Mouse (Mus musculus) ovary, postnatal 36 days (tissue): ENCODE measurements around the gene Abcf1.
"Not testable (repeated sequence)": the region's sequence is repeated elsewhere in the genome, so short reads cannot be mapped to it uniquely, and the experiment has no call there.

Experiments
- DNase-seq: peaks from one replicate; pipeline ENCODE4 v3.0.0; 2022; ENCODE audit warnings: low spot score, mixed read lengths

Abcf1 gene

DNA sequence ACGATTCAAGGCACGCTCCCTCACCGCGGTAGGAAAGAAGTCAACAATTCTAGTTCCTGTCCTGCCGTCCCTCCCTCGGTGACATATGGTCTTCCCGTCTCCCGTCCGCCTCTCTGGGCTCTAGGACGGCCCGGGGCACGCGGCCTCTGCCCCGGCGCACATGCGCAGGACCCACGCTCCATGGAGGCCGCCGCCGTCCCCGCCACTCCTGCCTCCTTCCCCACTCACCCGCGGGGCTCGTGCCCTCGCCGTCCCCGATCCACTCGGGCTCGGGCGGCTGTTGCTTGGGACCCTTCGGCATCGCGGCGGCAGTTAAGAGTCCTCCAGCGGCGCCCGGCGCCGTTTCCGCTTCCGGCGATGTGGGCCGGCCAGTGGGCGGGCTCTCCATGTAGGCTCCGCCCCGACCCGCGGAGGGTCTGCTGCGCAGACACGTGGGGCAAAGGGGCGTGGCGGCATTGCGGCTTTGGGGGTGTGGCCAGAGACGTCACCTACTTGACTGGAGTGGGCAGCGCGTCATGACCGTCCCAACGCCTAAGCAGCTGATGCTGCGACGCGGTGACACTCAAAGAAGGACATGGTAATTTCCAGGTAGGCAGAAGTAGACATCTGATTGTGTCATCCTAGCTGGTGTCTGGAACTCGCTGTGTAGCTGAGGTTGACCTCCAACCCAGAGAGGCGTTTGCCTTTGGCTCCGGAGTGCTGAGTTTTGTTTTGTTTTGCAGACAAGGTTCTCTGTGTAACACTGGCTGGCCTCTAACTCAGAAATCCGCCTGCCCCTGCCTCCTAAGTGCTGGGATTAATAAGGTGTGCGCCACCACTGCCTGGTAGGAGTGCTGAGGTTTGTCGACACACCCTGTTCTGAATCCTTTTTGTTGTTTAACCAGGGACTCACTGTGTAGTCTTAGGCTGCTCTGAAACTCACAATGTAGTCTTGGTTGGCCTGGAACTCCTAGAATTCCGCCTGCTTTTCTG is at the start of gene Abcf1:
Gene Abcf1 (minus strand): TSS at position 344 of the 972 bp plus-strand sequence.
- DNase-seq = peak; percentile 99

DNA sequence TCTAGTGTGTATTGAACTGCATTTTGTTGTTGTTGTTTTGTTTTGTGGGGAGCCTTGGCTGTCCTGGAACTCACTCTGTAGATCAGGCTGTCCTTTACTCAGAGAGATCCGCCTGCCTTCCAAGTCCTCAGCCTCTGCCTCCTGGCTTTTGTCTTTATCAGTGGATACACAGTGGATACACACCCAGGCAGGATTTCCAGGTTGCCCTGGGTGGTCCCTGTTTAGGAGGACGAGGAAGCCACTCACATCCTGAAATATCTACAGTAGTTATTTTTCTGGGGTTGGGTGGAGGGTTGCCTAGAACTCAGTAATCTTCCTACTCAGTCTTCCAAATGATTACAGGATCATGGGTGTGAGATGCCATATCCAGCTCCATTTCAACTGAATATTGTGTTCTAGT is 49.4 kb upstream of the Abcf1 start:
- no peak for DNase-seq

DNA sequence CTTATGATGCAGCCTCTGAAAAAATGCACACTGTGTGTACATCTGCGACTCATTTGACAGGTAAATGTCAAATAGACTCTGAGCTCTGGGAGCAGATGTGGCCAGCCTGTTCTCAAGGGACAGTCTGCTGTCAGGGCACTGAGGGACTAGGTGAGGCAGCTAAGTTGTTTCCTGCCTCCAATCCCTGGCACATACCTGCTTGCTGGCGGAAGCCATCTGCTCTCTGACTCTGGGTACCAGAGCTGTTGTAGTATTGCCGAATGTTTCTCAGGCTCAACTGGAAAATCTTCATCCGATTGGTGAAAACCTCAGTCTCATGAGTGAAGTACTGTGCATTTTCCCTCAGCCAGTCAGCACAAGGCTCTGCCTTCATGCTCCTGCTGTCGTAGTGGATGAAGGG is 47.5 kb upstream of the Abcf1 start:
- no peak for DNase-seq

DNA sequence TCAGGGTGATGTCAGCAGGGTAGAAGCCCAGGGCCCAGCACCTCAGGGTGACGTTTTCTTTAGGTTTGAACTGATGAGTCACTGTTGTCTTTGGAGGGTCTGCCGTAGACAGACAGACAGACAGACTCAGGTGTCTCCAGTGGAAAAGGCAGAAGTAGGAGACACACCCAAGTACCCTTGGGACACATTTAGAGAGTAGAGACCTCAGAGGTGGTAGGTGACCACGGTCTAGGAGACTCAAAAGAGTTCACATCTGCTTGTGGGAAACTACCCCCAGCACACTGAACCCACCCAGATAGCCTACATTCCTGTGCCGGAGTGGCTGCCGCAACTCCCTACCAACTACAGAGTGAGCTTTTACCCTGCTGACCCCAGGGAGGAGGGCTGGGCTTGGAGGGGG is 45.4 kb upstream of the Abcf1 start:
- DNase-seq = no peak

DNA sequence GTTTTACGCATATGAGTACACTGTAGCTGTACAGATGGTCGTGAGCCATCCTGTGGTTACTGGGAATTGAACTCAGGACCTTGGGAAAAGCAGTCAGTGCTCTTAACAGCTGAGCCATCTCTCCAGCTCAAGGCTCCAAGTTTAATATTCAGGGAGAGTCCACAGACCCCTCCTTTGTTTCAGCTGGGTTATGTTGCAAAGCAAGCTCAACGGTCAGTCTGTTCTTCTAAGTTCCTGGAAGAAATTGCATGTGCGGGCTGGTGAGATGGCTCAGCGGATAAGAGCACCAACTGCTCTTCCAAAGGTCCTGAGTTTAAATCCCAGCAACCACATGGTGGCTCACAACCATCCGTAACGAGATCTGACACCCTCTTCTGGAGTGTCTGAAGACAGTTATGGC is 34.8 kb upstream of the Abcf1 start:
- not testable (repeated sequence) for DNase-seq

DNA sequence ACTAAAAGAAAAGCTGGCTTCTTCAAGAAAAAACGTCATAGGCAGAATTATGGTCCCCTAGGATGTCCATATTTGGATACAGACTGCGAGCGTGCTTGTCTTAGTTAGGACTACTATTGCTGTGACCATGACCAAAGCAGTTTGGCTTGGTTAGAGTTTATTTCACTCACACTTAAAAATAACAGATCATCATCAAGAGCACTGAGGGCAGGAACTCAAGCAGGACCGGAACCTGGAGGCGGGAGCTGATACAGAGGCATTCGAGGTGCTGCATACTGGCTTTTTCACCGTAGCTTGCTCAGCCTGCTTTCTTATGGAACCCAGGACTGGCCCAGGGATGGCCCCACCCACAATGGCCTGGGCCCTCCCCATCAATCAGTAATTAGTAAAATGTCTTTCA is 33.8 kb upstream of the Abcf1 start:
- no peak for DNase-seq

DNA sequence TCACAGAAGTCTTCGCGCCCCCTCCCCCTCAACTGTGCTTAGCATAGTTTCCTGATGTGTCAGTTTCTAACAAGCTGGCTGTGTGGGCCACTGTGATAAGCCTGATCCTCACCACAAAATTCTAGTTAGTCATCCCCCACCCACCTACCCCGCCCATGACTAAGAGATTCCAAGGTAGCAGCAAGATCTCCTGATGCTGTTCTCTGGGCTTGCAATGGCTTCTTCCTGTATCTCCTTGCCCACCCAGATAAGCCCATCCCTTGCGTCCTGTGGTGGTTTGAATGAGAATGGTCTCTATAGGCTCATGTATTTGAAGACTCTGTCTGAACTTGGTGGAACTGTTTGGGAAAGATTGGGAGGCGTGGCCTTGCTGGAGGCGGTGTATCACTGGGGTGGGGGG is 32.4 kb upstream of the Abcf1 start:
- DNase-seq = no peak

DNA sequence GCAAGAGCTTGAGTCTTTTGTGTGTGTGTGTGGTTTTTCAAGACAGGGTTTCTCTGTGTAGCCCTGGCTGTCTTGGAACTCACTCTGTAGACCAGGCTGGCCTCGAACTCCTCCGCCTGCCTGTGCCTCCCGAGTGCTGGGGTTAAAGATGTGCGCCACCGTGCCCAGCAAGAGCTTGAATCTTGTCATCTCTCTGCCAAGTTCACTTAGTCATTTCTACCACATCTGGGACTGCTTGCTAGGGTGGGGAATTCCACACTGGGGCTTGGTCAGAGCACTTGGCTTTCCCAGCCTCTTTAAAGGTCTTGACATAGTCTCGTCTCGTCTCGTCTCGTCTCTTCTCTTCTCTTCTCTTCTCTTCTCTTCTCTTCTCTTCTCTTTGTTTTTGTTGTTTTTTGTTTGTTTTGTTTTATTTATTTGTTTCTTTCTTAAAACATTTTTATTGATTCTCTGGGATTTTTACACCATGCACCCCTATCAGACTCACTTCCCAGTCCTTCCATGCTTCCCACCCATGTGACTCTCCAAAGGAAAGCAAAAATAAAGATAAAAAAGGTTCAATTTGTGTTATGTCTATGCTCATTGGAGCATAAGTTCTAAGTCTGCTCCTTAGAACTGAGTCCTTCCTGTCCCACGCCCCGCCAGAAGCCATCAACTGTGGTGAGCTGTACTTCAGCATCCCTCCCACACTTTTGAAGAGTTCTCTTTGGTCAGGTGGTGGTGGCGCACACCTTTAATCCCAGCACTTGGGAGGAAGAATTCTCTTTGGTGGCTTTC is 31.7 kb upstream of the Abcf1 start:
- DNase-seq = no peak

DNA sequence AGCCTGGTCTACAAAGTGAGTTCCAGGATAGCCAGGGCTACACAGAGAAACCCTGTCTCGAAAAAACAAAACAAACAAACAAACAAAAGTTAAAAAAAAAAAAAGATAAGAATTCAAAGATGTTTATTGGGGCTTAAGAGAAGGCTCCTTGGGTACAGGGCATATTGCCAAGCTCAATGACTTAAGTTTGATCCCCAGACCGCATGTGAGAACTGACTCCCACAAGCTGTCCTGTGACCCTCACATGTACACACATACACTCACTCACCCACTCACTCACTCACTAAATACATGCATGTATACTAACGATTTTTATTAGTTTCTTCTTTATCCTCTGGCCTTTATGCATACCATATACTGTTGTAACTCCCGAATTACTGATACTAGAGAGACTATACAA is 30.8 kb upstream of the Abcf1 start:
- no peak for DNase-seq

DNA sequence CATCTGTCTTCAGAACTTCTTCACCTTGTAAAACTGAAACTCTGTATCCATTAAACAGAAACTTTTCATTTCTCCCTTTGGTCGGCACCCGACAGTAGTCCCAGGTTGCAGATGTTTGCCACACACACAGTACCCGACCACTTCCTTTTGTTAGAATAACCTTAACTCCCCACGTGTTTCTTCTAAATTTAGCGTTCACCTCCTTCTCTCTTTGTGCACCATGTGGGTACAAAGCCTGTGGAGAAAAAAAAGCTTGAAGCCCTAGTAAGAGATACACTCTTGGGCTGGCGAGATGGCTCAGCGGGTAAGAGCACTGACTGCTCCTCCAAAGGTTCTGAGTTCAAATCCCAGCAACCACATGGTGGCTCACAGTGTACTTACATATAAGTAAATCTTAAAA is 29.8 kb upstream of the Abcf1 start:
- no peak for DNase-seq

DNA sequence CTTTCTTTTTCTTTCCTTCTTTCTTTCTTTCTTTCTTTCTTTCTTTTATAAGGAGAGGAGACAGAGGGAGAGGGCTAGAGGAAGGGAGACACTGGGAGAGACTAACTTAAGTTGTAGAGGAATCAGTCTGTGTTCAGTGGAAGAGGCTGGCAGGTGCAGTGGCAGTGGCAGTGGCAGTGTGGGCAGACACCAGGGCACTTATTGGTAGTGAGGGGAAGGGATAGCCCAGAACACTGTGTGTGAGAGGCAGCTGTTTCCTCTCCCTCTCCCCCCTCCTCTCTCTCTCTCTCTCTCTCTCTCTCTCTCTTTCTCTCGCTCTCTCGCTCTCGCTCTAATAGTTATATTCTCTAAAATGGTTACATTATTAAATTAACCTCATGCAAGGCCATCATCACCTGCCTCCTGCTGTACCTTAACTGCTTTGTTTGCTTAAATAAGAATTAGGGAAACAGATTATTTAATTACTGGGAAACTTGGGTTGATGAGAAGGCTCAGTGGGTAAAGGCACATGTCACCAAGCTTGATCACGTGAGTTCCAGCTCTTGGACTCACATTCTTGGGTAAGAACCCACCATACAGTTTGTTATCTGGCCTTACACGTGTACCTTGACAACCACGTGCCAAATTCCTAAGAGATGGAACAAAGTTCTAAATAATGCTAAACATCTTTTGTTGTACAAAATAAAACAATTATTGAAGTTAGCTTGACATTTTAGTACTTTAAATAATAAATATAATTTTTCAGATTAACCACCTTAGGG is 29.2 kb upstream of the Abcf1 start:
- no peak for DNase-seq

DNA sequence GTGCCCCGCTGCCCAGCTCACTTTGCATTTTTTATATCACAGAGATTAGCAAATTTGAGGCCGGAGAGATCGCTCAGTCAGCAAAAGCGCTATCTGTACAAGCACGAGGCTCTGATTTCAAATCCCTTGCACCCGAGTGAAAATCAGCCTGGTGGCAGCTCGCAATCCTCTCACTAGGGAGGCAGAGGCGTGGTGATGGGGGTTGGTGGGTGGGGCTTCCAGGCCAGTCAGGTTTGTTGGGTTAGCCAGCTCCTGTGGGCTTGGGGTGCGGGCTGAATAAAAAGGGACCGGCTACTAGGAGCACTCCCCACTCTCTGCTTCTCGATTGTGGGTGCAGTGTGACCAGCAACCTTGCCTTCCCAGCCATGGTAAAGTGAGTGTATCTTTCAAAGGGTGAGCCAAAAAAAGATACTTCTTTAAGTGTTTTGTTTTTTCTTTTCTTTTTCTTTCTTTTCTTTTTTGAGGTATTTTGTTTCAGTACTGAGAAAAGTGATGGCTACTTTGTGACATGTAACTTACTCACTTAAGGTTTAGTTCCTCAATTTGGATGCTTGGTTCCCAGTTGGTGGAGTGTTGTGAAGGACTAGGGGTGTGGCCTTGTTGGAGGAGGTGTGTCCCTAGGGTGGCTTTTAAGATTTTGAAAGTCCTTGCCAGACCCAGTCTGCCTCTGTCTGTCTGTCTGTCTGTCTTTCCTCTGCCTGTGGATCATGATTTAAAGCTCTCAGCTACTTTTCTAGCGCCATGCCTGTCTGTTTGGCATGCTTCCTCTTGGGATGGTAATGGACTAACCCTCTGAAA is 28.4 kb upstream of the Abcf1 start:
- DNase-seq = no peak

DNA sequence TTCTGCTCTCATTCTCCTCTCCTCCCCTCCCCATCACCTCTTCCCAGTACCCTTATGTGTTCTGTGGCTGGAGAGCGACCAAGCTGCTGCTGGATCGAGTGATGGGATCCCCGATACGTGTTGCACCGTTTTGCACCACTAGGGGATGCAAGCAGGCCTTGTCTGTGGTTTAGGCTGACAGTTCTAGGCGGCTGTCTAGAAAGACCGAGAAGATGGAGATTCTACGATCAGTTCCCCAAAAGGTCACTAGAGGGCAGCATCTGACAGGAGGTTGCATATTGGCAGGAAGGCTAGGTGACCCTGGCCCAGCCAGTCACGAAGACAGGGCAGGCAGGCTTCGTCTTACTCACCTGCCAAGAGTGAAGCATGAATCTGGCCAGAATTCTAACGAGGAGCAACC is 27.4 kb upstream of the Abcf1 start:
- DNase-seq = peak; percentile 89

DNA sequence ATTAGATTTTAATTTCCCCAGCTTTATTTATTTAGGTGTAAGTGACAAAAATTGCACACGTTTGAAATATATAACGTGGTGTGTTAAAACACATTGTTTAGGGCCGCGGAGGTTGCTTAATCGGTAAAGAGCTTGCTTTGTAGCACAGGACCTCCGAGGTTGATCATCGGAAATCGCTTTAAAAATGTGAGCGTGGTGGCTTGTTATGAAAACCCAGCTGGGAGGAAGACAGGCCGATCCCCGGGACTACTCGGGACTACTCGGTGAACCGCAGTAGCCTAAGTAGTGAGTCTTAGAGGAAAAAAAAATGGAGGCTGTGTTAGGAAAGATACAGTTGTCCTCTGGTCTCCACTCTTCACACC is 25.3 kb upstream of the Abcf1 start:
- no peak for DNase-seq

DNA sequence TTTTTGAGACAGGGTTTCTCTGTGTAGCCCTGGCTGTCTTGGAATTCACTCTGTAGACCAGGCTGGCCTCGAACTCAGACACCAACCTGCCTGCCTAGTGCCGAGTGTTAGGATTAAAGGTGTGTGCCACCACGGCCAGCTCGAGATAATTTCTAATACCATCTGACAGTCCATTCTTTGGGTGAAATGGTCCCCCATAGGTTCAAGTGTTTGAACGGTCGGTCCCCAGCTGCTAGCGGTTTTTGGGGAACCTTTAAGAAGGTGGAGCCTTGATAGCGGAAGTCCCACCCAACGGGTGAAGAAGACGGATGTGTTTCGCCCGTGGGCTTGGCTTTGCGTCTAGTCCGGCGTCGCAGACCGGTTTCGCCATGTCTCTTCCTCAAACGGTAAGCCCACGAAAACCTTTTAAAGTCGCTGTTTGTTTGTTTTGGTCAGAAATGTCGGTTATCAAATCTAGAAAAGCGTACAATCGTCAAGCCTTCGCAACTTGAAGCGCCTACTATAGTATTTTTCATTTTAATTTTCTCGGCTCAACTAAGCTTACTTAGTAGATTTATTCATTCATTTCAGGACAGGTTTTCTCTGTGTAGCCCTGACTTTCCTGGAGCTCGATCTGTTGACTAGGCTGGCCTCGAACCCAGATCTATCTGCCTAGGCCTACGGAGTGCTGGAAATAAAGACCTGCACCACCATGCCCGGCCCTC is 24.8 kb upstream of the Abcf1 start:
- DNase-seq = peak; percentile 73

DNA sequence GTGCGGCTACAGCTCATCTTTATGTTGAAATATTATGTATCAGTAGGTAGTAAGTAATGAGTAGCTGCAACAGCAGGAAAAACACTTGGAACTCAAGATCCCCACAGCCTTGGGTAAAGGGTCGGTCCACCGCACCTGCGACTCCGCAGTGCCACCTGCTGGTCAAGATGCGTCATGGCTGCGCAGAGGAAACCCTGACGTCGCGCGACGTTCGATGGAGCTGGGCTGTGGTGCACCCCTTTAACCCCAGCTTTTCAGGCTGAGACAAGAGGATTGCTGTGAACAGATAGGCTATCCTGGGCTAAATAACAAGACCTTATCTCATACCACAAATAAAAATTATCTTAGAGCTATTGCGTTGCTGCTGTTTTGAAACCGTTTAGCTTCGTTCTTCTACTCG is 24.1 kb upstream of the Abcf1 start:
- DNase-seq = peak; percentile 77

DNA sequence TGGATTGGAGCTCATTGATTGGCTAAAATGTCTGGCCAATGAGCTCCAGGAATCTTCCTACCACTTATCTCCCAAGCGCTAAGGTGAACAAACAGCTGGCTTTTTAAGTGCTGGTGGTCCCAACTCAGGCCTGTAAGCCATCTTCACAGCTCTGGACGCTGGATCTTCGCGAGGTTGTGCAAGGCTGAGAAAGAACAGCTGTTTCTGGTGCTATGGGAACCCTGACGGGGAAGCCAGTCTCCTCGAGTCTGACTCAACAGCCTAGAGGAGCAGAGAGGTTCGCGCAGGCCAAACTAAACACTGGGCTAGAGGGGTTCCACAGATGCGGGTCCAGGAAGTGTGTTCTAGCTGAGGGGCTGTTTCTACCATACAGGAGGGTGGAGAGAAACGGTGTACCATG is 22.2 kb upstream of the Abcf1 start:
- no peak for DNase-seq

DNA sequence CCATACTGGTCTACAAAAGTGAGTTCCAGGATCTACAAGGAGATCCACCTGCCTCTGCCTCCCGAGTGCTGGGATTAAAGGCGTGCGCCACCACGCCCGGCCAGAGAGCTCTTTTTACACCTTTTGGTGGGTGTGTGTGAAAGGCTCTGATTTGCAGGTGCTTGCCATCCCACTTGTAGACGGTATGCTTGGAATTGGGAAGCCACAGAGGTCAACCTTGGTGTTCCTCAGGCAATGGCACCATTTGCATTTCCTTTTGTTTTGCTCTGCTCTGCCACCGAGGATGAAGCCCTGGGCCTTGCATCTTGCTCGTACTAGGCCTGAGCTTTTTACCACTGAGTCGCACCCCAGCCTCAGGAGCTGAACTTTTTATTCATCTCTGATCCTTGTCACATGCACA is 12.2 kb upstream of the Abcf1 start:
- no peak for DNase-seq

DNA sequence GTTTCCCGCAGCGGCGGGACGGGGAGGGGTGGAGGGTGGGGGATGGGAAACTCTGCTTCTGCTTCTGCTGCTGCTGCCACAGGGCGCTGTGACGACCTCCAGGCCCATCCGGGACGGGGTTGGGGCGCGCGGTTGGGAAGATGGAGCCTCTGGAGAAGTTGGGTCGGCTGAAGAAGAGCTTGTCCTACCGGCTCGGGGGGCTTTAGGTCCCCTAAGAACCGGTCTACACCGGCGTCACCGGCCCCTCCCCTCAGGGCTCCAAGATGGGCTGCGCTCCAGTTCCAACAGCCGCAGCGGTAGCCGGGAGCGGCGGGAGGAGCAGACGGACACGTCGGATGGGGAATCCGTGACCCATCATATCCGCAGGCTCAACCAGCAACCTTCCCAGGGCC is 10.8 kb upstream of the Abcf1 start:
- peak; percentile 65 for DNase-seq

DNA sequence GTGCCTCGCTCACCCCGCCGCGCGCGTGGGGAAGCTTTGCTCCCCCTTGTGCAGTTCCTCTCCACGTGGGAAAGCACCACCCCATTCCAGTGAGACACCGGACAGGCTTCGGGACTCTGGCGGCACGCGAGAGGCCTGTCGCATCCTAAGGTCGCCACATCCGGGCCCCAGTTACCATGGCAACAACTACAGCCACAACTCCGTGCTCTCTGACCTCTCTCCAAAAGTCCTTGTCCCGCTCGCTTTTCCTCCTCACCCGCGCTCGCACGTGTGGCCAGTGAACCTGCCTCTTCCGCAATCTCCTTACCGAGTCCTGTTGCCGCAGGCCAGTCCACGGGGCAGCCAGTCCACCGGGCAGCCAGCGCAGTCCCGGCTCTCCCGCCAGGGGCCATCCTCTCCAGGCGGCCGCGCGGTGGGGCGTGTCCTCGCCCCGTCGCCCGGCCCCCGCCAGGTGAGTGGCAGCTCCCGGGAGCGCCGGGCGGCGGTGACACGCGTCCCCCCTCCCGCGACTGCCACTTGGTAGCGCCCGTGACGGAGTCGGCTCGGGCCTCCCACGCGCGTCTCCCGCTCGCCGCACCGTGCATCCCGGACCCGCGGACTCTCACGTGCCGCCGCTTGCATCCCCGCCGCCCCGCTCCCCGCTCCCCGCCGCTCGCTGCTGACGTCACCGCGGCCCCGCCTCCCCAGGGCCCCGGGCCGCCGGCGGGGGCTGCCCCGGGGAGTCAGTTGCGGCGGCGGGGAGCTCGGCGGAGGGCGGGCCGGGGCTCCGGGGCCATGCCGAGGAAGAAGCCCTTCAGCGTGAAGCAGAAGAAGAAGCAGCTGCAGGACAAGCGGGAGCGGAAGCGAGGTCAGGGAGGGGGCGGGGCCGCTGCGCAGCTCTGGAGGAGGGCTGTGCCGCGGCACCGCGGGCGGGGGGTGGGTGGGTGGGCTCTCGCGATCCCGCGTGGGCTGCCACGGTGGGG is 10.1 kb upstream of the Abcf1 start, which contains the start of the genes Gnl1 and Prr3:
Gene Gnl1 (plus strand): TSS at position 451 of the 962 bp plus-strand sequence.
Gene Prr3 (minus strand): TSS at position 836 of the 962 bp plus-strand sequence.
- peak; percentile 90 for DNase-seq
